Mouse (Mus musculus) kidney, embryonic 14.5 days (tissue): ENCODE results near the gene Xiap. TPM values are rescaled to one million over a fixed set of nuclear protein-coding genes. Genes with fewer than 3 reads are reported as not detected.

Experiments used
- ATAC-seq: fragments of 200-750 bp; cut with Nextera tagmentation; 2 replicates; pipeline ENCODE4 v1.8.0; 2017; ENCODE audit warnings: moderate number of reproducible peaks, mild to moderate bottlenecking, moderate TSS enrichment, moderate library complexity; ENCODE audit not compliant: low FRiP score, low TSS enrichment
- H3K27ac ChIP-seq: fragments of 300-500 bp; sonication (generic); 2 replicates; pipeline ENCODE4 v1.5.1; 2014; ENCODE audit warnings: low read depth, mild to moderate bottlenecking, low read length, moderate library complexity, mixed read lengths
- H3K27me3 ChIP-seq: fragments of 300-500 bp; sonication (generic); 2 replicates; pipeline ENCODE4 v1.6.1; 2014; ENCODE audit warnings: mild to moderate bottlenecking, low read length; ENCODE audit not compliant: control insufficient read depth, insufficient read depth
- H3K36me3 ChIP-seq: fragments of 300-500 bp; sonication (generic); 2 replicates; pipeline ENCODE4 v1.6.1; 2014; ENCODE audit warnings: low read length, mixed read lengths; ENCODE audit not compliant: control insufficient read depth, insufficient read depth
- H3K4me1 ChIP-seq: fragments of 300-500 bp; sonication (generic); 2 replicates; pipeline ENCODE4 v1.6.1; 2014; ENCODE audit warnings: low read length, mixed read lengths; ENCODE audit not compliant: control insufficient read depth, insufficient read depth
- H3K4me2 ChIP-seq: fragments of 300-500 bp; sonication (generic); replicated peaks from 2 replicates; pipeline ENCODE4 v1.6.1; 2014; ENCODE audit warnings: low read depth, mild to moderate bottlenecking, low read length
- H3K4me3 ChIP-seq: fragments of 300-500 bp; sonication (generic); 2 replicates; pipeline ENCODE4 v1.5.1; 2014; ENCODE audit warnings: mild to moderate bottlenecking, low read length
- H3K9ac ChIP-seq: fragments of 300-500 bp; sonication (generic); 2 replicates; pipeline ENCODE4 v1.6.1; 2014; ENCODE audit warnings: low read depth, mild to moderate bottlenecking, low read length, moderate library complexity
- H3K9me3 ChIP-seq: fragments of 300-500 bp; sonication (generic); 2 replicates; pipeline ENCODE4 v1.6.1; 2016; ENCODE audit warnings: low read length; ENCODE audit not compliant: control insufficient read depth
- WGBS: fragments of 180-500 bp; shearing (Covaris S2); extraction: QIAGEN DNeasy Blood & Tissue Kit; methylation state at CpG from one replicate; pipeline ENCODE4 v1.1.7; 2014; 5-methylcytosine and 5-hydroxymethylcytosine counted together
- polyA plus RNA-seq: library from polyadenylated mRNA; unstranded; fragments of >200 nt; fragmentation: Nextera tagmentation; extraction: Ambion mirVana; gene quantifications from 2 replicates; pipeline ENCODE4 v1.2.1, GENCODE M21; 2014

Xiap gene
- polyA plus RNA-seq, 1 experiment from 2014 or later: 23.7 TPM

DNA sequence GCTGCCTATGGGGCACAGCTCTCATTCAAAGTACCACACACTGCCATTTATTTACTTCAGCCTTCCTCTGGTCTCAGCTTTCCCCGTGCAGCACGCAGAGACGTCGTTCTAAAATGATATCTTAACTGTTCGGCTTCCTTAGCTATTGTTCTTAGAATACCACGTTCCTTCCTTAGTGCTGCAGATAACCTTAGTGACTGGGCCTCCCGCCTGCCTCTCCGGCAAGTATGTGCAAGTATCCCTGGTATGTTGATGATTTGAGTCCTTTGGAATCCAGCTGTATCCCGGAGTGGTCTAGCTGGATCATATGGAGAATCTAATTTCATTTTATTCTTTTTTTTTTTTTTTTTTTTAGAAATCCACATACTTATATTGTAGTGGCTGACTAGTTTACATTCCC is 80.4 kb downstream of the Xiap start:
- Histone ChIP-seq H3K27me3 (no peaks in the 10 kb centered on the region), H3K27ac (no peak overlapping the region), H3K9ac (no peak overlapping the region), H3K4me1 (no peaks in the 10 kb centered on the region), H3K36me3 (no peaks in the 10 kb centered on the region), H3K4me3 (no peak overlapping the region), H3K9me3 (no peaks in the 10 kb centered on the region), H3K4me2 (no peak overlapping the region)
- 57% methylated on average over 9 of the region's 9 CpGs for WGBS
- no peak for ATAC-seq

DNA sequence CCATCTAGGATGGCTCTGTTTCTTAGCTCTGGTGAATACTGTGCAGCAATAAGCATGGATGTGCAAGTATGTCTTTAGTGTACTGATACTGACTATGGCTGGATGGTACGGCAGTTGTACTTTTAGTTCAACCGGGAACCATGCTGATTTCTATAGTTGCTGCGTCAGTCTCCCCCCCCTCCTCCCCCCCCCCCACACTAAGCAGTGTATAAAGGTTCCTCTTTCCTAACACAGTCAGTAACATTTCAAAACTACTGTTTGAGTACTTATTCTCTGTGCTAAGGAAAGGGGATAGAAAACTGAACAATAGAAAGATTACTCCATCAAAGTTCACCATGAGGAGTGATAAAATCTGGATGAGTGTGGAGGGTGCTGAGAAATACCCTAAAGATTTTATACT is 83.1 kb downstream of the Xiap start:
- H3K27ac ChIP-seq: no peak overlapping the region
- no peak overlapping the region for H3K9ac ChIP-seq
- H3K4me2 ChIP-seq: no peak overlapping the region
- no peaks in the 10 kb centered on the region for H3K4me1 ChIP-seq
- H3K9me3 ChIP-seq: no peaks in the 10 kb centered on the region
- H3K27me3 ChIP-seq: no peaks in the 10 kb centered on the region
- no peak overlapping the region for H3K4me3 ChIP-seq
- H3K36me3 ChIP-seq: no peaks in the 10 kb centered on the region
- WGBS: 89% methylated on average over 3 of the region's 3 CpGs
- ATAC-seq: no peak

DNA sequence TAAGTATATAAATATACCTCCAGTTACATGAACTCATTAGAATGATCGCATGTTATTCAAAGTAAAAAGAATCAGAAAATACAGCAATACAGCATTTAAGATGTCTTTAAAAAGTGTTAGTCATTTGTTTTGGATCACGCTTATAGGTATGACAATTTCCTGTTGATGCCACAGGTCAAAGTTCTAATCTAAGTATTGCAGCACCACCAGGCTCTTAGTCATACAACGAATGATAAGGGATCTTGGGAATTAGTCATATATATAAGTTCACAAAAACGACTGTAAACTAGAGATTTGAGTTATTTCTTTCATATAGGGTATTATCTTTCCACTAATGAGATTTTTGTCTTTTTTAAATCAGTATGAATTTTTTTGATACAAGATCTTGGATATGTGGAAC is 84.5 kb downstream of the Xiap start:
- Histone ChIP-seq H3K9me3 (no peaks in the 10 kb centered on the region), H3K4me3 (no peak overlapping the region), H3K4me2 (no peak overlapping the region), H3K9ac (no peak overlapping the region), H3K27me3 (no peaks in the 10 kb centered on the region), H3K4me1 (no peaks in the 10 kb centered on the region), H3K27ac (no peak overlapping the region), H3K36me3 (no peaks in the 10 kb centered on the region)
- no peak for ATAC-seq
- 77% methylated on average over 4 of the region's 4 CpGs for WGBS

DNA sequence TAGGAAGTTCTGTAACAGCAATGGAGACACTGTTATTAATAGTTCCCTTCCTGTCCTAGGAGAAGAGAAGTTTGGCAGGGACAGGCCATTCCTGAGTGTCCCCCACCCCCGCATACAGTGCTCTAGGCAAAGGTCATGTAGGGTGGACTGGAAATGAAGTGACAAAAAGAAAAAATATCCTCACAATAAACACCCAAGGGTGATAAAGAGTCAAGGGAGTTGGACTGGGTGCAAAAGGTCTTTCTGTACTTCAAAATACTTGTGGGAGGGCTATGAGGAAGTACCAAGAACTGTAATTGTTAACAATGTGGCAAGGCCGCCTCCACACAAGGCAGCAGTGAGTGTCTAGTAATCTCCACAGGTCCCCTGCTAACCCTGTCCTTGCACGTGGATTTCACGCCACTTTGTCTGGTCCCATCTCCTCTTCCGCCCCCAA is 88.6 kb downstream of the Xiap start:
- Histone ChIP-seq H3K27ac (peak overlapping the region; percentile 84; the same call in 1 of the 2 replicates), H3K4me2 (peak overlapping the region; percentile 31; the same call in 1 of the 2 replicates), H3K4me1 (no peaks in the 10 kb centered on the region), H3K4me3 (no peak overlapping the region), H3K27me3 (no peaks in the 10 kb centered on the region), H3K36me3 (no peaks in the 10 kb centered on the region), H3K9ac (no peak overlapping the region), H3K9me3 (no peaks in the 10 kb centered on the region)
- WGBS: 49% methylated on average over 5 of the region's 5 CpGs
- no peak for ATAC-seq

DNA sequence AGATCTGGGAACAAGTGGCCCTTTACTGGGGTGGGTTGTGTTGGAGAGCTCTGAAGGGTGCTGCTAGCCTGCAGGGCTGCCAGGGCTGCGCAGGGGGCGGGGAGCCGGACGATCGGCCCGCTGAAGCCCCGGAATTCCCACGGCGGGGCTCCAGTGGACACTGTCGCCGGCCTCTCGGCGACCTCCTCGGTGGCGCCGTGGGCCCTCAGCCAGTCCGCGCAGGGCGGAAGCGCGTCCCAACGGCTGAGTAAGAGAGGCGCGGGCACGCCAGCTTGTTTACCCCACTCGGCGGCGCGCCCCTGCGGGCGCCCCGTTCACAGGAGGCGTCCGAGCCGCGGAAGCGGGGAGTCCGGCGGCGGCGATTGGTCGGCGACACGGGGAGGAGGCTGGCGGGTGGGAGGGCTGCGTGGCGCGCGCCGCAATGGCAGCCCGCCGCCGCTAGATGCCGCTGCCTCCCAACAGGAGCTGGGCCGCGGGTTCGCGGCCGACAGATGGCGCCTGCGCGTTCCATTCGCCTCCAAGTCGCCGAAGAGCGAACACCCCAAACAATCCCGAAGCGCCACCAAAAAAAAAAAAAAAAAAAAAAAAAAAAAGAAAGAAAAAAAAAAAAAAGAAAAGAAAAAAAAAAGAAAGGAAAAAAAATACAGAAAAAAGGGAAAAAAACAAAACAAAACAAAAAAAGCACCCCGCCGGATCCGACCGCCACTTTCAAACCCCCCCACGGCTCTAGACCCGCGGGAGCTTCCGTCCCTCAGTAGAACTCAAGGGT is 89.5 kb downstream of the Xiap start, which contains the start of gene Stag2:
TSS of gene Stag2 (plus strand) at position 530 of the 769 bp plus-strand sequence.
- ATAC-seq: peak; percentile 81
- Histone ChIP-seq H3K27me3 (no peaks in the 10 kb centered on the region), H3K9ac (peak within 1 kb of the TSS; percentile 96), H3K9me3 (no peaks in the 10 kb centered on the region), H3K27ac (peak within 1 kb of the TSS; percentile 99), H3K4me1 (no peaks in the 10 kb centered on the region), H3K4me2 (peak within 1 kb of the TSS; percentile 44), H3K36me3 (no peaks in the 10 kb centered on the region), H3K4me3 (peak within 1 kb of the TSS; percentile 65)
- WGBS: 18% methylated on average over 68 of the region's 76 CpGs

DNA sequence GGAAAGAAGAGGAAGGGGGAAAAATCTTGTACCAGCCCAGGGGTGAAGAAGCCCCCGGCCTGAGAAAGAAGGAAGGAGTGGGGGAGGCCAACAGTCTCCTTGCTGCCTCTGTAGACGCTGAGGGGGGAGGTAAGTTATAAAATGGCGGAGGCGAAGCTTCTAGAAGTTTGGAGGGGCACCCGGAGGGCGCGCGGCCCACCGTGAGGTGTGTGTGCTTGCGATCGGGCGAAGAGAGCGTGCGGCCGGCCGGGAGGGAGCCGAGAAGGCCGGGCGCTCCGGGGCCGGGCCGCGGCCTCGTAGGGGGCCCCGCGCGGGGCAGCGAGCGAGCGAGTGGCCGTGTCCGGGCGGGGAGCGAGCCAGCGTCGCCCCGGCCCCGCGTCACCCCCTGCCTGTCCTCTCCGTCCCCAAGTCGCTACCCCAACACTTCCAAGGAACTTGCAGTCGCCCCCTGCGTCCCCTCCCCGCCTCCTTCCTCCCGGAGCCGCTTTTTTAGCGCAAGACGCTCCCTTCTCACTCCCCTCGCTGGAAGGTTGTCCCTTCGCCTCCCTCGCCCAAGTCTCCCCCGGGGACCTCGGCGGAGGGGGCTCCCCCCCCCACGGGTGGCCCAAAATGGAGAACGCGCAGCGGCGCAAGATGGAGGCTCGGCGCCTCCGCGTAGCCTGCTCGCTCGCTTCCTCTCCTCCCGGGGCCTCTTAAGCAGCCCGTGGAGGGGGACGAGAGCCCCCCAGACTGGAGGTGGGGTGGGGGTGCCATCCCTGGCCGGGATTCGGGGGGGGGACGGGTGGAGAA is 90.3 kb downstream of the Xiap start:
- 32% methylated on average over 58 of the region's 71 CpGs for WGBS
- peak overlapping the region; percentile 65 for H3K4me3 ChIP-seq
- peak; percentile 44 for ATAC-seq
- no peaks in the 10 kb centered on the region for H3K4me1 ChIP-seq
- H3K27ac ChIP-seq: peak overlapping the region; percentile 99
- no peaks in the 10 kb centered on the region for H3K27me3 ChIP-seq
- H3K9me3 ChIP-seq: no peaks in the 10 kb centered on the region
- H3K4me2 ChIP-seq: peak overlapping the region; percentile 44
- peak overlapping the region; percentile 96 for H3K9ac ChIP-seq
- H3K36me3 ChIP-seq: no peaks in the 10 kb centered on the region

DNA sequence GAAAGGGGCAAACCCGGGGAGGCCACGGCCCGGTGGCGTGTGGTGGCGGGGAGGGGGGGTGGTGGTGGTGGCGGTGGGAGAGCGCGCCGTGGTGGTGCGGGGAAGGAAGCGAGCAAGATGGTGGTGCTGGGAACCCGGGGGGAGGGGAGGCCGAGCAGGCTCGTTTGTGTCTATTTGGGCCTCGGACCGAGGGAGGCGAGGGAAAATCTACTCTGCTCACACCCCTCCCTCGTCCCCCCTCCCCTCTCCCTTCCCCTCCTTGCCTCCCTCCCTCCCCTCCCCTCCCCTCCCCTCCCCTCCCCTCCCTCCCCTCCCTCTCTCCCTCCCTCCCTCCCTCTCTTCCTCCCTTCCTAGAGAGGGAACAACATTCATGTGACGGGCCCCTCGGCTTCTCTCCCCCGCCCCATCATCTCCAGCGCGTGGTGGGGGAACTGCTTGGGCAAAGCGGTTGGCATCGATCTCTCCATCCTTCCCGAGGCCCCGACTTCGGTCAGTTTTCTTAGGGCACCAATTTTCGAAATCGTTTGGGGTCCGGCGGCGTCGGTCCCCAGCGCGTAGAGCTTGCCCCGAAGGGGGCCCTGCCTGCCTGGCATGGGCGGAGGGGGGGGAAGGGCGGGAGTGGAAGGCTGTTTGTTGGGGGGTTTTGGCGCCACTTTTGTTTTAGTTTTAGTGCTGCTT is 91.0 kb downstream of the Xiap start:
- Histone ChIP-seq H3K4me2 (peak overlapping the region; percentile 44), H3K9ac (peak overlapping the region; percentile 96), H3K4me1 (no peaks in the 10 kb centered on the region), H3K9me3 (no peaks in the 10 kb centered on the region), H3K27ac (peak overlapping the region; percentile 99), H3K27me3 (no peaks in the 10 kb centered on the region), H3K36me3 (no peaks in the 10 kb centered on the region), H3K4me3 (peak overlapping the region; percentile 65)
- ATAC-seq: peak; percentile 88
- WGBS: 24% methylated on average over 22 of the region's 40 CpGs

DNA sequence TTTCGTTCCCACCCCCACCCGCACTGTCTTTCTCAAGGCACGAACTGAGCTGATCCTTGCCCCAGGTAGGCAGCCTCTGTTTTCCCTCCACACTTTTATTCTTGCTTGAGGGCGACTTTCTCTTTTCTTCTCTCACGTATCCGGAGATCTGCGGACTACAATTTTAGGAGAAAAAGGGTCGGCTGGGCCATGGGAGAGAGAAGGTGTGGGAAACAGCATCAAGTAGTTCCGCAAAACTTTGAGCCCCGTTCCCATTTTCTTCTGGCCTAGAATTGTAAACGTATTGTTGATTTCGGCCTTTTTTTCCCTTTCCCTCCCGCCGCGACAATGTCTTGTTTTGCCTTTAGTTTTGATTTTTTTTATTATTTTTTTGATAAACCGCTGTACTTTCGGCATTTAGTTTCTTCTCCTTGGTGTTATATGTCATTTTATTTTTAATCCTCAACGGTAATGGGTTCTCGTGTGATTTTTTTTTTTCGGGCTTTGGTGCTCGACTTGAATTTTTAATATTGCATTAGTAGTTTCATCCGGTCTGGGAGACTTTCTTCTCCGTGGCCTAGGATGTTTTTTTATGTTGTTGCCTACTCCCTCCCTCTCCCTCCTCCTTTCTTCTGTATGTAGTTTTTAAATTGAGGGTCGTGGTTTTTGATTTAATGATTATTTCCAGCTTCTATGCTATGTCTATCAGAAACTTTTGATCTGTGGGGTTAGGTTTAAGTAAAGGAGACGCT is 91.7 kb downstream of the Xiap start:
- H3K36me3 ChIP-seq: no peaks in the 10 kb centered on the region
- no peaks in the 10 kb centered on the region for H3K4me1 ChIP-seq
- peak overlapping the region; percentile 93 for H3K27ac ChIP-seq
- no peak for ATAC-seq
- peak overlapping the region; percentile 65 for H3K4me3 ChIP-seq
- H3K9me3 ChIP-seq: no peaks in the 10 kb centered on the region
- H3K4me2 ChIP-seq: peak overlapping the region; percentile 47
- peak overlapping the region; percentile 62 for H3K9ac ChIP-seq
- 20% methylated on average over 25 of the region's 25 CpGs for WGBS
- no peaks in the 10 kb centered on the region for H3K27me3 ChIP-seq
